Mouse (Mus musculus) B cell, adult 2 months (primary cell): ENCODE measurements around the gene Fcho2.
A peak's percentile ranks its signal among the peaks of the same experiment; 100 is the strongest.
"Not testable (repeated sequence)": the region's sequence is repeated elsewhere in the genome, so short reads cannot be mapped to it uniquely, and the experiment has no call there.

Experiments
- DNase-seq, 2 experiments: peaks; one replicate each; pipeline ENCODE4 v3.0.0; 2022

The Fcho2 gene

GRCm38 (mm10) chr13:98815147-98815785 is at the start of gene Fcho2:
Gene Fcho2 (minus strand): TSS chr13:98815449.
- DNase-seq, result peak; percentile 92 to 95

- DNase-seq, result no peak
These were observed 40.0 kb upstream of the Fcho2 start for GRCm38 (mm10) chr13:98855291-98855690.

- DNase-seq, result no peak
These were observed 30.5 kb upstream of the Fcho2 start for GRCm38 (mm10) chr13:98845794-98846193.

- peak in 1 of 2 experiments; percentile 5 for DNase-seq
These were observed 21.3 kb upstream of the Fcho2 start for GRCm38 (mm10) chr13:98836423-98837088.

- DNase-seq, result no peak
These were observed 20.5 kb upstream of the Fcho2 start for GRCm38 (mm10) chr13:98835740-98836139.

GRCm38 (mm10) chr13:98834723-98835122 is 19.5 kb upstream of the Fcho2 start:
- no peak for DNase-seq

- DNase-seq, result no peak
These were observed 18.9 kb upstream of the Fcho2 start for GRCm38 (mm10) chr13:98834199-98834598.

GRCm38 (mm10) chr13:98832451-98833450 is 17.5 kb upstream of the Fcho2 start:
- peak; percentile 17 to 21 for DNase-seq

- not testable (repeated sequence) for DNase-seq
These were observed 13.8 kb upstream of the Fcho2 start for GRCm38 (mm10) chr13:98829026-98829425.

GRCm38 (mm10) chr13:98825574-98825973 is 10.3 kb upstream of the Fcho2 start:
- DNase-seq, result no peak

GRCm38 (mm10) chr13:98819094-98819493 is 3.8 kb upstream of the Fcho2 start:
- DNase-seq, result no peak

- DNase-seq, result no peak
These were observed 3.0 kb upstream of the Fcho2 start for GRCm38 (mm10) chr13:98818205-98818604.

GRCm38 (mm10) chr13:98817766-98818165 is 2.5 kb upstream of the Fcho2 start:
- no peak for DNase-seq

- peak; percentile 27 to 28 for DNase-seq
These were observed 1.9 kb upstream of the Fcho2 start for GRCm38 (mm10) chr13:98816981-98817660.

GRCm38 (mm10) chr13:98816571-98816970 is 1.3 kb upstream of the Fcho2 start:
- no peak for DNase-seq

- peak; percentile 58 to 67 for DNase-seq
These were observed 791 bp downstream of the Fcho2 start for GRCm38 (mm10) chr13:98814275-98815040.

GRCm38 (mm10) chr13:98813596-98814274 is 1.5 kb downstream of the Fcho2 start:
- DNase-seq, result no peak

- DNase-seq, result no peak
These were observed 2.1 kb downstream of the Fcho2 start for GRCm38 (mm10) chr13:98813167-98813566.

GRCm38 (mm10) chr13:98812285-98812684 is 3.0 kb downstream of the Fcho2 start:
- no peak for DNase-seq

GRCm38 (mm10) chr13:98810143-98810542 is 5.1 kb downstream of the Fcho2 start:
- DNase-seq, result no peak

GRCm38 (mm10) chr13:98809087-98809486 is 6.2 kb downstream of the Fcho2 start:
- DNase-seq, result no peak
